Mouse (Mus musculus) gastrocnemius, adult 2 months (tissue): ENCODE data around the gene Rragb. TPM values are rescaled to one million over a fixed set of nuclear protein-coding genes. Genes with fewer than 3 reads are reported as not detected.
A peak's percentile ranks its signal among the peaks of the same experiment; 100 is the strongest.
"Not testable (repeated sequence)": the region's sequence is repeated elsewhere in the genome, so short reads cannot be mapped to it uniquely, and the experiment has no call there.

Experiments
- DNase-seq: peaks from one replicate; pipeline ENCODE4 v3.0.0; 2022
- H3K27ac ChIP-seq: fragments of 200-600 bp; 2 replicates; pipeline ENCODE4 v1.8.1; 2022; ENCODE audit warnings: mild to moderate bottlenecking
- H3K4me3 ChIP-seq: fragments of 200-600 bp; 2 replicates; pipeline ENCODE4 v1.8.1; 2022; ENCODE audit warnings: mild to moderate bottlenecking, moderate library complexity
- CTCF ChIP-seq: fragments of 200-600 bp; IDR thresholded peaks from 2 replicates; pipeline ENCODE4 v1.8.1; 2022; ENCODE audit warnings: antibody characterized with exemption, mild to moderate bottlenecking, moderate library complexity
- intact Hi-C: fragments of 180-260 bp; cut with DNase I; formaldehyde crosslinking; loops from one replicate; pipeline ENCODE4 v1.15.1; 2025
- long read RNA-seq, 2 experiments: library from polyadenylated mRNA; stranded (forward); transcript quantifications; one replicate each; pipeline ENCODE4 v2.0.0; 2021
- total RNA-seq, 2 experiments: library from RNA; stranded (reverse); gene quantifications; 2 replicates each; pipeline ENCODE4 v1.2.3; 2021

Gene Rragb
- total RNA-seq: 1 to 10 TPM; 2.5 to 3.5 TPM
- long read RNA-seq, experiment 1, partial matches to known transcripts: 0 of 8 reads
- long read RNA-seq, experiment 1, other reads (novel, unspliced or antisense): 8 of 8 reads
- long read RNA-seq, experiment 2, partial matches to known transcripts: 0 of 5 reads
- long read RNA-seq, experiment 2, other reads (novel, unspliced or antisense): 5 of 5 reads

- peak; percentile 76 for DNase-seq
- H3K4me3 ChIP-seq: peak within 1 kb of the TSS; percentile 74
- H3K27ac ChIP-seq: peak within 1 kb of the TSS; percentile 31
- intact Hi-C loops: no loop called here
- TF ChIP-seq CTCF: peak; percentile 39
Observed at GRCm38 (mm10) chrX:153139734-153140515, at the start of gene Rragb. TSS of gene Rragb (plus strand) at chrX:153139981.

- H3K4me3 ChIP-seq: no peak within 1 kb of the TSS
- DNase-seq: no peak
- no peak for TF ChIP-seq CTCF
- intact Hi-C loops: no loop called here
- no peak within 1 kb of the TSS for H3K27ac ChIP-seq
Observed at GRCm38 (mm10) chrX:153118486-153118885, 21.3 kb upstream of the Rragb start, which contains the start of gene Foxr2. TSS of gene Foxr2 (plus strand) at chrX:153118786.

GRCm38 (mm10) chrX:153119013-153119412 lies 20.8 kb upstream of the Rragb start:
- TF ChIP-seq CTCF: no peak
- intact Hi-C loops: no loop called here
- DNase-seq: no peak
- no peak overlapping the region for H3K27ac ChIP-seq
- no peak overlapping the region for H3K4me3 ChIP-seq

GRCm38 (mm10) chrX:153142656-153143055 lies 2.9 kb downstream of the Rragb start:
- H3K27ac ChIP-seq: no peak overlapping the region
- TF ChIP-seq CTCF: no peak
- no peak overlapping the region for H3K4me3 ChIP-seq
- DNase-seq: no peak
- intact Hi-C loops: no loop called here

GRCm38 (mm10) chrX:153151766-153152165 lies 12.0 kb downstream of the Rragb start:
- H3K4me3 ChIP-seq: no peak overlapping the region
- DNase-seq: no peak
- H3K27ac ChIP-seq: no peak overlapping the region
- intact Hi-C loops: loop anchor here (10.0 kb wide), 1 partner anchor 213 kb away; no protein-coding TSS in a partner anchor
- TF ChIP-seq CTCF: no peak

GRCm38 (mm10) chrX:153155322-153155721 lies 15.5 kb downstream of the Rragb start:
- no peak for DNase-seq
- Histone ChIP-seq H3K27ac (no peak overlapping the region), H3K4me3 (no peak overlapping the region)
- TF ChIP-seq CTCF: peak; percentile 64
- intact Hi-C loops: loop anchor here (10.0 kb wide), 1 partner anchor 209 kb away; no protein-coding TSS in a partner anchor

- peak; percentile 54 for TF ChIP-seq CTCF
- H3K27ac ChIP-seq: no peak overlapping the region
- no peak overlapping the region for H3K4me3 ChIP-seq
- intact Hi-C loops: no loop called here
- DNase-seq: peak; percentile 14
Observed at GRCm38 (mm10) chrX:153174786-153175185, 35.0 kb downstream of the Rragb start.

- H3K4me3 ChIP-seq: no peak overlapping the region
- no peak overlapping the region for H3K27ac ChIP-seq
- TF ChIP-seq CTCF: no peak
- no peak for DNase-seq
- intact Hi-C loops: no loop called here
Observed at GRCm38 (mm10) chrX:153182221-153182620, 42.4 kb downstream of the Rragb start.

- H3K27ac ChIP-seq, H3K4me3 ChIP-seq, intact Hi-C loops, DNase-seq: not testable (repeated sequence)
- TF ChIP-seq CTCF: peak; percentile 44
Observed at GRCm38 (mm10) chrX:153199185-153199584, 59.4 kb downstream of the Rragb start.

GRCm38 (mm10) chrX:153211101-153211500 lies 71.3 kb downstream of the Rragb start:
- no peak overlapping the region for H3K27ac ChIP-seq
- TF ChIP-seq CTCF: no peak
- no peak overlapping the region for H3K4me3 ChIP-seq
- intact Hi-C loops: no loop called here
- DNase-seq: no peak

Other genes starting within 250 kb of the Rragb start
- not detected for gene Usp51, start 133.5 kb upstream of the Rragb start, total RNA-seq
- gene Mageh1, start 102.4 kb upstream of the Rragb start, total RNA-seq: 1 to 10 TPM; 4.5 to 4.6 TPM
- gene Foxr2, start 21.2 kb upstream of the Rragb start, total RNA-seq: not detected
- gene Klf8, start 97.5 kb downstream of the Rragb start, total RNA-seq: under 1 TPM; 0.10 to 0.20 TPM